Mouse (Mus musculus): Measurements from ENCODE around the gene Khk.

The Khk gene

GRCm38 (mm10) chr5:30968416-30968815 lies 47.2 kb downstream of the Khk start, which contains the start of gene Tcf23:
TSS of gene Tcf23 (plus strand) at chr5:30968662.
- DNase-seq (ENCODE audit: low read depth in 2 of 2, low spot score in 2 of 2), result no peak

GRCm38 (mm10) chr5:30969440-30969839 lies 48.2 kb downstream of the Khk start:
- DNase-seq (ENCODE audit: low read depth in 2 of 2, low spot score in 2 of 2), result no peak

- no peak for DNase-seq (ENCODE audit: low read depth in 2 of 2, low spot score in 2 of 2)
Measured at GRCm38 (mm10) chr5:30974870-30975656, 53.8 kb downstream of the Khk start.
